Mouse (Mus musculus): ENCODE measurements around the gene Hacd4.
A peak's percentile ranks its signal among the peaks of the same experiment; 100 is the strongest.

The Hacd4 gene

DNA sequence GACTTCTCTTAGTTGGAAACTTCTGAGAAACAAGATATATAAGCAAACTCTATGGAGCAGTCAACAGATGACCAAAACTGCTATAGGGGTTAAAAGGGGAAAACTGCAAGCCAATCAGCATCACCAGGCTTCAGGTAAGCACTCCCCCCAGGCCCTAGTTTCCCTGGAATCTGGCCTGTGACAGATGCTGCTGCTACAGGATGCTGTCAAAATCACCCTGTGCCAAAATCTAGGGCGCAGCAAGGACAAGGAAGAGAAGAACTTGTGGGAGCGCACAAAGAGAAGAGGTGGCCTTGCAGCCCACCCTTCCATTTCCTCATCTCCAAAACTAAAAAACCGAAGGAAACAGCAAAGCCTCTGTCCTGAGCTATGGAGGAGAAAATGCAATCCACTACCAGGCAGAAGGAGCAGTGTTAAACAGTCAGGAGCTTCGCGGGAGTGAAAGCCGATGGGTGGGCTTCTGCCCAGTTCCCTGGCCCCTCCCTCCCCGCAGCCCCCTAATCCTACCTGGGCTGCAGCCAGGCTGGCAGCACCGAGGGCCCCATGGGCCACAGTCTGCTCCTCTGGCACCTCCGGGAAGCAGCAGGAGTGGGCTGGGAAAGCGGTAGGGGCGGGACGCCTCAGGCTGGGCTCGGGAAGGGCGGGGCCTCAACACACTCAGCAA lies at the start of gene Hacd4:
Gene Hacd4 (minus strand): TSS at position 603 of the 664 bp plus-strand sequence.
- DNase-seq (ENCODE audit: low spot score in 2 of 2): peak in 1 of 2 experiments; percentile 11

DNA sequence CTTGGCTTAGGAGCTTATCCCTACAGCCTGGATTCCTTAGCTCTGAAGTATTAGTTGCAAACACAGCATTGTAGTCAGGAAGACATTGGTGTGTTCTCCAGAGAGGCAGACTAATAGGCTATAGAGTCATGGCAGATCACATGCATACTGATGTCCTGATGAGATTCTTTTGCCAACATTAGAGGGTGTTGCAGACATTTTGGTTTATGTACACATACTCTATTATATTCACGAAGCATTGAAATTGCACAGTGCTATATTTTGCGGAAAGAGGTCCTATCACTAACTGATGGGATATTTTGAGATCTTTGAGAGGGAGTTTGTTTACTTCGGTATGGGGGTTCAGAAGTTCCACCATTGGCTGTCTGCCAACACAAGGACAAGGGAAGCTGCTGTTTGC lies 49.4 kb upstream of the Hacd4 start:
- no peak for DNase-seq (ENCODE audit: low spot score in 2 of 2)

- no peak for DNase-seq (ENCODE audit: low spot score in 2 of 2)
Measured at GRCm38 (mm10) chr4:88480130-88480529, 41.4 kb upstream of the Hacd4 start.

DNA sequence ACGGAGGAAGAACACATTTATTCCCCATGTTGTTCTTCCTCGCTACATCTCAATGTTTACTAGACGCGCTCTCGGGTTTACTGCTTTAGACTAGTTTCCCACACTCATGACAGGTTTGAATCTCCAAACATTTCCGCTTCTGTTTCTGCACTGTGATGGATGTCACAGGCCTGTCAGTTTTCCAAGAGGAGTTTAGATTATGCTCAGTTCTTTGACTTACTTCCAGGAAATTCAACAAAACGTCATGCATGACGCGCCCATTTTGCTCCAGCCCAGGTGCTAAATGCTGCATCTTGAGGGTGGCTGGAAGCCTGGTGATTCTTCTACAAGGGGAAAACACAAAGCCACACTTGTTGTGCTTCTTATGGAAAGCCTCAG lies 40.1 kb upstream of the Hacd4 start:
- no peak for DNase-seq (ENCODE audit: low spot score in 2 of 2)

DNA sequence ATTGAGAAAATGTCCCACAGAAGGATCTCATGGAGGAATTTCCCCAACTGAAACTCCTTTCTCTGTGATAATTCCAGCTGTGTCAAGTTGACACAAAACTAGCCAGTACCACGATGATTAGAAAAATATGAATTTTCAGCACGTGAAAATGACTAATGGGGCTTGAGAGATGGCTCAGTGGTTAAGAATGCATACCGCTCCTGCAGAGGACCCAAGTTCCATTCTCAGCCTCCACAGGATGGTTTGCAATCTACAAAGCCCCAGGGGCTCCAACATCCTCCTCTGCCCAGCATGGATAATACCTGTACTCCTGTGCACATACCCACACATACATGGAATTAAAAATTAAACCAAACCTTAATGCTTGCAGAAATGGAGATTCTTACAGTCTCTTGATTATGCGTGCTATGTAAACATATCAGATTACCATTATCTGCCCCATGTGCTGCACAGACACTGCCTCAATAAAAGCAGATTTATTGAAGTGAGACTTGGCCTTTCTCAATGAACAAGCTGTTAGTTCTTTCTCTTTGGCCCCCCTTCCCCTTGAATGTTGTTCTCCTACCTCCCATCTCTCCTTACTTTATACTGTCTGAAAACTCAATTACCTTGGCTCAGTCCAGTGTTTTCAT lies 39.6 kb upstream of the Hacd4 start:
- DNase-seq (ENCODE audit: low spot score in 2 of 2): no peak

DNA sequence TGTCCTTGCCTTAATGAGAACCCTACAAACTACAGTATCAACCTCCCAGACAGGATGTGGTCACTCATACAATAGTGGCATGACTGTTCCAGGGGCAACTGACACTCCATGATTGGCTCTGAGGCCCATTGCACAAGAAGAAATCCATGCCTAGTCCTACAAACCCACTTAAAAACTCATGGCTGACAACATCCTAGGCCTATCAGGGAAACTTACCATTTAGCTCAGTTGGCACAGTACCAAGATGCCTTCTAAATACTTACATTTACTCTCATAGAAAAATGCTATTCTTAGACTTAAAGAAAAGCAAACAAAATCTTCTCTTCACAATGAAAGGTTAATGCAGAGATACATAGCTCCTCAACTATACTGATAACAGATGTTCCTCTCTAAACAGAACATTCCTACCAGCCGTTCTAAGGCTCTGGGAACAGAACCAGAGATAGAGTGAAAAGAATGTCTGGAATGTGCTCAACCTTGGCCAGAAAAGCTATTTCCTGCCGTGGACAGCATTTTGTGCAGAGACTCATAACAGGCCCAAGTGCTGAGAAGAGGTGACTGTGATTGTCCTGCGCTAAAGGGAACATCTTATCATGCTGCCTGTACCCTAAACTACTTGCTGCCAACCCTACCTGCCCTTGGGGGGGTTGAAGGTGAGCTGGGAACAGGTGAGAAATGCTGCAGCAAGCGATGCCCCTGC lies 37.9 kb upstream of the Hacd4 start:
- no peak for DNase-seq (ENCODE audit: low spot score in 2 of 2)

DNA sequence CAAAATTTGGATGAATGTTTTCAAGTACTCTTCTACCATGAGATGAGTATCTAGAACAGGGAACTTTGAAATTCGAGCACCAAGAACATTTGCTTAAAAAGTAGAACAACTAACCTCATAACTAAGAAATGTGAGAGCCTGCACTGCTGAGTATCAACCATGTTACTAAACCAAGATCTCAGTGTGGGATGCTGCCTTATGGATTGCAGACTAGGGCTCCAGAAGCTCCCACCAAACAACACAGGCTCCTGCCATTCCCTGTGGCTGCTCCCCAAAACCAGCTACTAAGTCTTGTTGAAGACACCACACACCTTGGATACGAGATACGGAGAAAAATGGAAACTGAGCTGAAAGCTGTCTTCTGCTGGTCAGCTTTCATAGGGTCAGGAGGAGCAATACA lies 37.4 kb upstream of the Hacd4 start:
- DNase-seq (ENCODE audit: low spot score in 2 of 2): no peak

DNA sequence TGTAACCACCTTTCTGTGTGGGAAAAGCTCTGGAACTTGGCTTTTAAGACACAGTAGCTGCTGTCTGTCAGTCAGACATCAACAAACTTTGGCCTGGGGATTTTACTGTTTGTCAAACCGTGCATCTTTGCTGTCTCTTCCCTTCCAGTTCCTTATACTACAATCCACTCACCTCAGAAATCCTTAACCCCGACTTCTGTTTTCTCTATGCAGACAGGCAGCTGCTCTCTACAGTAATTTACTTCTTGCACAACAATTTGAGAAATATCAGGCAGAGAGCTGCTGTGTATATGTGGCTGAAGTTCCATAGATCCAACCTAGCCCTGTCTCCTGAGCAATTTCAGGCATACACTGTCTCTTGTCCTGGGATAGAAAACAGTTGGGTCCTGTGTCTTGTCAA lies 32.8 kb upstream of the Hacd4 start:
- DNase-seq (ENCODE audit: low spot score in 2 of 2): no peak

- DNase-seq (ENCODE audit: low spot score in 2 of 2): no peak
Measured at GRCm38 (mm10) chr4:88464574-88464973, 25.8 kb upstream of the Hacd4 start.

DNA sequence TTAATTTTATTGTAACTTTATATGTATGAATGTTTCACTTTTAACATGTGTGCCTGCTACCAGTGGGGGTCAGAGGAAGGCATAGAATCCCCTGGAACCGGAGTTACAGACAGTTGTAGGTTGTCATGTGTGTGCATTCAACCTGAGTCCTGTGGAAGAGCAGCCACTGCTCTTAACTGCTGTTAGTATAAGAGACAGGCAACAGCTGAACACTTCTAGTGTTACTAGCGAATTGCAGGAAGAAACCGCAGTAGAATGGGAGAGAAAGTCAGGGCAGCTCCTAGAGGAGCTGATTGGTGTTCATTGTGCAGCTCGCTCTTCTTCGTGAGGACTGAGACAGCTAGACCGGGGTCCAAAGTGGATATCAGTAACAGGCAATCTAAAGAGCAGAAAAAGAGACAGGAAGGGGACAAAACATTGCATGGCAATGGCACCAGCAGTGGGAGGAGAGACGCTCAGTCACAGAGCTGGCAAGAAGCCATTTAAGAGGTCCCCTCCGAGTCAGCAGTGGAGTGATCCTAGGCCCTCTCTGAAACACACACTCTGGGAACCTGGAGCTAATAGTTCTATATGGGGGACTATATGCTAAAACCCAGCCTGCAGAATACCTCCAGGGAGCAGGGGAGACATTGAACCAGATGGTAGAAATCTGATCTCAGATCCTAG lies 24.4 kb upstream of the Hacd4 start:
- no peak for DNase-seq (ENCODE audit: low spot score in 2 of 2)

- no peak for DNase-seq (ENCODE audit: low spot score in 2 of 2)
Measured at GRCm38 (mm10) chr4:88462501-88462900, 23.8 kb upstream of the Hacd4 start.

DNA sequence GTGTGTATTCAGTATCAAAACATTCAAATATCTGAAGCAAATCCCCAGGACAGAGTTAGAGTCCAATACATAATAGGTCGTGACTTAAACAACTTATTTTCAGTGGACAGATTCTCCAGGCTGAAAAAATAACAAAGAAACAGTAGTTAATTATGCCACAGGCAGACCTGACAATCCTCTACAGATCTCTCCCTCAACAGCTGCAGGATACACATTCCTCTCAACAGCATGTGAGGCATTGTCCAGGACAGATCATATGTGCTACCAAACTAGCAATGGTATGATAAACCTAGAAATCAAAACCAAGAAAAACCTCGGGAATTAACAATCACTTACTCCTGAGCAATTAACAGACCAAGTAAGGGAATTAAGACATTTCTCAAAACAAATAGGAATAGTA lies 22.6 kb upstream of the Hacd4 start:
- DNase-seq (ENCODE audit: low spot score in 2 of 2): no peak

GRCm38 (mm10) chr4:88458673-88459072 lies 19.9 kb upstream of the Hacd4 start:
- no peak for DNase-seq (ENCODE audit: low spot score in 2 of 2)

- DNase-seq (ENCODE audit: low spot score in 2 of 2): no peak
Measured at GRCm38 (mm10) chr4:88458093-88458492, 19.4 kb upstream of the Hacd4 start.

- DNase-seq (ENCODE audit: low spot score in 2 of 2): no peak
Measured at GRCm38 (mm10) chr4:88450087-88450765, 11.5 kb upstream of the Hacd4 start.

GRCm38 (mm10) chr4:88448976-88449375 lies 10.2 kb upstream of the Hacd4 start:
- no peak for DNase-seq (ENCODE audit: low spot score in 2 of 2)

GRCm38 (mm10) chr4:88440814-88441213 lies 2.1 kb upstream of the Hacd4 start:
- DNase-seq (ENCODE audit: low spot score in 2 of 2): no peak

DNA sequence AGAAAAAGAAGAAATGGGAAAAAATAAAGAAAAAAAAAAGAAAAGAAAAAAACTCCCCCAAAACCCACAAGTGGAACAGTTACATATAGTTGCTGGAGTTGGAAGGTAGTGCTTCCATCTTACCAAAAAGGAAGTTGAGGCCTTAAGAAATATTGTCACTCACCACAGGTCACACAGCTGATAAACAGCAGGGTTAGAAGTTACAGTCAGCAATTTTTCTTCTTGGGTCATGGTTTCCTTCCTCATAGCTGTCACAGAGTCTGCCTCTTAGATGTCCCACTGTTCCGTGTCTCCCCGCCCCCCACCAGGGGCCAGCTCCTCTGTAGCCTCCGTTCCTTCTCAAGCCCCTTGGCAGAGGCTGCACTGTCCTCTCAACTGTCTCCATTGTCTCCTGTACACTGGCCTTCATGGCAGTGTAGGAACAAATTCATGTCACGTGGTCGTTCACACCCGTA lies 968 bp upstream of the Hacd4 start:
- DNase-seq (ENCODE audit: low spot score in 2 of 2): no peak

DNA sequence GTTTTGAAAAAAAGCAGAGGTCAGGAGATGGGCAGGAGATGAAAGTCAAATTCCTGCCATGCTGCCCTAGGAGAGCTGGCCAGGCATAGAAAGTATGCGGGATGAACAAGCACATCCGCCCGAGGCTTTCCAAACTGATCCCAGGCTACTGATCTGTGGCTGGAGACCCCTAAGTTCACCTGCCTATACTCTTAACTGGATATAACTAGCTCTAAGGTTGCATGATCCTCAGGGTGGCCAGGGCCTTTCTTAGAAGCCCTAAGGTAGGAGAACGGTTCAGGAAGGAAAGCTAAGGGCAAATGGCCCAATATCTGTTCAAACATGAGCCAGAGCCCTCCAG lies 232 bp upstream of the Hacd4 start:
- no peak for DNase-seq (ENCODE audit: low spot score in 2 of 2)

DNA sequence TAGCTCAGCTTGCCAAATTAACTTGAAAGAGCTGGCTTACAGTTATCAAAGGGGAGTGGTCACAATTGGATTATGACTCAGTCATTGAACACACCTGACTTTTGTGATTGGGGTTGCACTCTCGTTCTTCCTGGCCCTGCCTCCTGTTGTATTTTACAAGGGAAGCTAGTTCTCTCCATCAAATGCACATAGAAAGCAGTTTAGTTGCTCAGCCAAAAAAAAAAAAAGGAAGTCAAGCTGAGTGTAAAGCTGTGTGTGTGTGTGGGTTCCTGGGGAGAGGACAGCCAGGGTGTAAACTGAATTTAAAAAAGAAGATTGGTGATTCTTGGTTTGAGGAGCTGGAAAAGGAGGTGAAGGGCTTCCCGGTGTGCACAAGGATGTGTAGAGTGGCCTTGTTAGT lies 811 bp downstream of the Hacd4 start:
- no peak for DNase-seq (ENCODE audit: low spot score in 2 of 2)

GRCm38 (mm10) chr4:88437166-88437565 lies 1.6 kb downstream of the Hacd4 start:
- no peak for DNase-seq (ENCODE audit: low spot score in 2 of 2)

DNA sequence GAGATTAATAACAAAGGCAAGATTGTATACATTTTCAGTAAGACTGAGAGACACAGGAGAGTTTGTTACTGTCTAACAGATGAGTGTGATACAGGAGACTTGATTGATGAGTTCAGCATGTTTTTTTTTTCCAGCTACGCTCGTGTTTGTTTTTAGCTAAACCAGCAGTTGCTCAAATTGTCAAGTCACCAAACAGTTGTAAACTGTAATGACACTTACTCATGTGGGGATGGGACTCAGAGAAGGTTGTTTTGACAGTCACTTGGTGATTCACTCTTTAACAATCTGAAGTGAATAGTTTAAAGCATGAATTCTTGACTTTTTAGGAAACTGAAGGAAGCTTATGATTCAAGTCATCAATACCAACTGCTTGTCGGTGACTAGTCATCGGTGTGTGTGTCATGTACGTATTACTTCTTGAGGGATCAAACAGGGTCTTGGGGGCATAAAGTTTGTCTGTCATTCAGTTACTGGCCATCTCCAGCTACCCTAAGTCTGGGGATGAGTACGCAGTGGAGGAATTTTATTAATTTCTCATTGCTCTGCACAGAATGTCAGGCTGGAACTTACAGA lies 2.0 kb downstream of the Hacd4 start:
- DNase-seq (ENCODE audit: low spot score in 2 of 2): no peak

Data from frontal cortex, postnatal 14 days (tissue).